ENCODE assay signal across 1 mouse cellular context in genomic region chr7:100506494-100506893, GRCm38 (mm10).
TF ChIP-seq lines count a peak whose summit lies in the region.

No protein-coding gene starts in this region.

TF ChIP-seq in MEL, 35 proteins besides CTCF, POLR2A, EP300 and RAD21 (continued from another document):
- peak; percentile 77; the same call in 1 of the 2 replicates for TF ChIP-seq POLR2AphosphoS5 (IDR thresholded peaks at IDR 0.05; ENCODE audit: borderline replicate concordance, low read depth, low read length)
- no peak for TF ChIP-seq MYC (IDR thresholded peaks at IDR 0.05; ENCODE audit: low read depth, low read length)
TF ChIP-seq in MEL: peak in this region for 1.
